Mouse (Mus musculus) adrenal gland, adult 18-20 months (tissue): ENCODE data around the gene Plcg2. TPM values are rescaled to one million over a fixed set of nuclear protein-coding genes. Genes with fewer than 3 reads are reported as not detected.

Experiments used
- microRNA-seq, 2 experiments: library from miRNA; unstranded; fragments of <30 nt; microRNA quantifications; one replicate each; pipeline ENCODE4 v1.2.0; 2021; ENCODE audit warnings: borderline number of aligned reads in 2 of 2
- total RNA-seq, 2 experiments: library from RNA; stranded (reverse); gene quantifications; 1 replicate in 1 of 2; 2 replicates in 1 of 2; pipeline ENCODE4 v1.2.3; 2021

Gene Plcg2
- total RNA-seq, 2 experiments from 2014 or later, result 4.3 to 6.4 TPM

Small RNA genes lying within 50 kb of the gene (microRNA-seq; reads per million reads assigned to microRNA genes)
- gene Gm27361, result 0 reads per million in 2 experiments
- 0 reads per million in 2 experiments for gene Mir7077
- gene Mir7078, result 0 reads per million in 2 experiments

Other genes starting within 250 kb of the Plcg2 start
- 100 to 1,000 TPM; 115 to 162 TPM for gene Cmip, start 241.2 kb upstream of the Plcg2 start, total RNA-seq
- gene Sdr42e1, start 175.4 kb downstream of the Plcg2 start, total RNA-seq, result 1 to 10 TPM; 1.7 to 3.6 TPM
- not detected for gene Hsd17b2, start 203.6 kb downstream of the Plcg2 start, total RNA-seq